Mouse (Mus musculus): ENCODE data around the gene Pacs2. TPM values are rescaled to one million over a fixed set of nuclear protein-coding genes. Genes with fewer than 3 reads are reported as not detected.

Pacs2 gene
- polyA plus RNA-seq, 1 experiment, result 27.0 TPM

DNA sequence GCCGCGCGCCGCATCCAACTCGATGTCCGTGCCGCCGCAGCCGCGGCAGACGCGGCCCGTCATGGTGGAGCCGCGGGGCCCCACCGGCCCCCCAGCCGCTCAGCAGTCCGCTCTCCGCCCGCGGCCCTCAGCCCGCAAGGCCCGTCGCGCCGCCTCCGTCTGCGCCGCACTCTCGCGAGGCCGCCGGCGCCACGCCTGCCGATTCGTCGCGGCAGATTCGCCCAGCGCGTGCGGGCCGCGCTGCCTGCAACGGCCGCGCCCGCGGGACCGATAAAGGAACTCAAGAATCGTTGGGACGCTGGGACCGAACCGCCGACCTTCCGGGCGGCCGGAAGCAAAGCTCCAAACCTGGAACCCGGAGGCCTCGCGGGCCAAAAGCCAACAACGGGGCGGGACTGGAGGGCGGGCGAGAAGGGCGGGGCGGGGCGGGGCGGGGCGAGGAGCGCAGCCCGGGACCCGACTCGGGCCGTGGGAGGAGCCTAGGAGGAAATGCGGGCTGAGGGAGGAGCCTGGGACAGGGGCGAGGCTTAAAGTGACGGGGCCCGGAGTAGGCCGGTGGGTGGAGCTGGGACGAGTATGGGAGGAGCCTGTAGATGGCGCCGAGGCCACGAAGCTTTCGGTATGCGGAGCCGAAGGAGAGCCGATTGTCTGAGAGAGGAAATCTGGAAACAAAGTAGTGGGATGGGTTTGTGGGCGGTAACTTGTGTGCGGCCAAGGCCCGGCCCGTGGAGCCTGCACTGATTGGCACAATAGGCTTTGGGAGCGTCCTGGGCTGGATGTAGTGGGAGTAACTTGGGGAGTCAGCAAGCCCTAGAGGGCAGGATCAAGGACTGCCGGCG, 13.8 kb upstream of the Pacs2 start, which contains the start of gene Brf1:
TSS of gene Brf1 (minus strand) at position 411 of the 839 bp plus-strand sequence.
- WGBS, result under 1% methylated on average over 95 of the region's 96 CpGs
- Histone ChIP-seq H3K27ac (ENCODE audit: insufficient read depth, low read depth, low read length) (peak within 1 kb of the TSS; percentile 97), H3K4me1 (ENCODE audit: control insufficient read depth, insufficient read depth, insufficient read length, low read length) (peaks cover 1% of the 10 kb centered on the region; the same call in 1 of the 2 replicates), H3K4me3 (ENCODE audit: low read depth, low read length) (peak within 1 kb of the TSS; percentile 99), H3K36me3 (ENCODE audit: control insufficient read depth, insufficient read depth, low read length) (no peaks in the 10 kb centered on the region), H3K27me3 (ENCODE audit: control insufficient read depth, insufficient read depth, low read length) (no peaks in the 10 kb centered on the region)
- TF ChIP-seq CTCF (IDR thresholded peaks at IDR 0.05; ENCODE audit: extremely low read depth, insufficient read length, insufficient replicate concordance, low read depth, low read length), result peak; percentile 5; the same call in 1 of the 2 replicates
- peak; percentile 65 for TF ChIP-seq POLR2A (IDR thresholded peaks at IDR 0.05; ENCODE audit: low read depth, low read length)

DNA sequence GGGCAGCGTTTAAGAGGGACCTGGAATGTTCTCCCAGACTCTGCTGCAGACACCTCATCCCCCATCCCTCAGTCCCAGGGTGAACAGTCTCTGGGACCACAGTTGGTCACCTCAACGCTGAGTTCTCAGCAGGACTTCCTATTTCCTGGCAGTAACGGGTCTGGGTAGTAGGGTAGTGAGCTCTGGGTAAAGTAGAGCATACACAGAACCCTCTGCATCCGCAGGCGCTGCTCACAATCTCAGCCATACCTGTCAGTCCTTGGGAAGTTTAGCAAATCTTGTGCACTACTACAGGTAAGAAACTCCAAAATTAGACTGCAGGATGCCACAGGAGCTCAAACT, 13.2 kb upstream of the Pacs2 start:
- TF ChIP-seq CTCF (IDR thresholded peaks at IDR 0.05; ENCODE audit: extremely low read depth, insufficient read length, insufficient replicate concordance, low read depth, low read length), result no peak
- TF ChIP-seq POLR2A (IDR thresholded peaks at IDR 0.05; ENCODE audit: low read depth, low read length), result no peak; the same call in 1 of the 2 replicates
- Histone ChIP-seq H3K36me3 (ENCODE audit: control insufficient read depth, insufficient read depth, low read length) (no peaks in the 10 kb centered on the region), H3K4me3 (ENCODE audit: low read depth, low read length) (peak overlapping the region; percentile 63), H3K4me1 (ENCODE audit: control insufficient read depth, insufficient read depth, insufficient read length, low read length) (peaks cover 1% of the 10 kb centered on the region; the same call in 1 of the 2 replicates), H3K27me3 (ENCODE audit: control insufficient read depth, insufficient read depth, low read length) (no peaks in the 10 kb centered on the region), H3K27ac (ENCODE audit: insufficient read depth, low read depth, low read length) (peak overlapping the region; percentile 43)
- WGBS, result 2% methylated on average over 5 of the region's 5 CpGs

DNA sequence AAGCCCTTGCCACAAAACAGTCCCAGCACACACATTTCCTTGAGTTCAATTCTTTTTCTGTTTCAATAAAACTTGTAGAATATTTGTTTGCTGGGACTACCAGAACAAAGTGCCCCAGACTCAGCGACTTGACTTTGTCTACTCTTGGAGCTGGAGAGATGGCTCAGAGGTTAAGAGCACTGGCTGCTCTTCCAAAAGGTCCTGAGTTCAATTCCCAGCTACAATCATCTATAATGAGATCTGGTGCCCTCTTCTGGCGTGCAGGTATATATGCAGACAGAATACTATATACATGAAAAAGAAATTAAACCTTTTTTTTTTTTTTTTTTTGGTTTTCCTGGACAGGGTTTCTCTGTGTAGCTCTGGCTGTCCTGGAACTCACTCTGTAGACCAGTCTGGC, 11.6 kb upstream of the Pacs2 start:
- WGBS, result 51% methylated on average over 2 of the region's 2 CpGs
- Histone ChIP-seq H3K36me3 (ENCODE audit: control insufficient read depth, insufficient read depth, low read length) (no peaks in the 10 kb centered on the region), H3K27ac (ENCODE audit: insufficient read depth, low read depth, low read length) (no peak overlapping the region), H3K4me1 (ENCODE audit: control insufficient read depth, insufficient read depth, insufficient read length, low read length) (peaks cover 1% of the 10 kb centered on the region; the same call in 1 of the 2 replicates), H3K4me3 (ENCODE audit: low read depth, low read length) (no peak overlapping the region), H3K27me3 (ENCODE audit: control insufficient read depth, insufficient read depth, low read length) (no peaks in the 10 kb centered on the region)
- TF ChIP-seq CTCF (IDR thresholded peaks at IDR 0.05; ENCODE audit: extremely low read depth, insufficient read length, insufficient replicate concordance, low read depth, low read length), result no peak
- no peak for TF ChIP-seq POLR2A (IDR thresholded peaks at IDR 0.05; ENCODE audit: low read depth, low read length)

DNA sequence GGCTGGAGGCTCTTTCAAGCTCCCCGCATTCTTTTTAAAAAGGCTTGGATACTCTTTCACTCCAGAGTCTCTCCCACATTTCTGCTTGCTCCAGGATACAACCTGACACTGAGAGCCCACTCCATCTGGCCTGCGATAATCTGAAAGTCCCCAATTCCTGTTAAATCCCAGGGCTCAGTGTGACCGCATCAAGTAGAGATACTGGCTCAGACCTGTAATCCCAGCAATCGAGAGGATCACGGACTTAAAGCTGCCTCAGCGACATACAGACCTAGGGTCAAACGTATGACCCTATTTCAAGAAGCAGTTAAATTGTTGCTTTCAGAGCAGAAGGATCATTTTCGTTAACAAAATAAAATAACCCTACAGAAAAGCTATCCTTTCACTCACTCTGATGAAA, 10.3 kb upstream of the Pacs2 start:
- Histone ChIP-seq H3K4me3 (ENCODE audit: low read depth, low read length) (no peak overlapping the region), H3K4me1 (ENCODE audit: control insufficient read depth, insufficient read depth, insufficient read length, low read length) (peaks cover 1% of the 10 kb centered on the region; the same call in 1 of the 2 replicates), H3K27ac (ENCODE audit: insufficient read depth, low read depth, low read length) (no peak overlapping the region), H3K27me3 (ENCODE audit: control insufficient read depth, insufficient read depth, low read length) (no peaks in the 10 kb centered on the region), H3K36me3 (ENCODE audit: control insufficient read depth, insufficient read depth, low read length) (no peaks in the 10 kb centered on the region)
- 89% methylated on average over 8 of the region's 8 CpGs for WGBS
- no peak for TF ChIP-seq POLR2A (IDR thresholded peaks at IDR 0.05; ENCODE audit: low read depth, low read length)

DNA sequence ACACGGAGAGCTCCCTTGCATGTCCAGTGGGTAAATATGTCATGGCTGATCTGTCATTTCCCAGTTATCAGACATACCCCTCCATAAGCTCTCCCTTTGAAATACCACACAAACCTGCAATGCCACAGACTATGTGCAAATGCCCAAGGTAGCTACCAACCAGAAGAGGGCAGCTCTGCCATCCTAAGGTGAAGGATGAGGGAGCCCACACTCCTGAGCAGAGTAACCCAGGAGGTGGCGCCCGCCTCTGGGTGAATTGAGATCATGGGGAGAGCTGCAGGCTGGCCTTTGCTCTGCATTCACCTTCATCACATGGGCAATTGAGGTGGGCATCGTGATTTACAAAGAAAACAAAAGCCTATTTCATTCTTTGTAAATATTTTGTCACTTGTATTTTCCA, 9.3 kb upstream of the Pacs2 start:
- no peaks in the 10 kb centered on the region for H3K36me3 ChIP-seq (ENCODE audit: control insufficient read depth, insufficient read depth, low read length)
- H3K4me1 ChIP-seq (ENCODE audit: control insufficient read depth, insufficient read depth, insufficient read length, low read length), result no peaks in the 10 kb centered on the region
- no peak overlapping the region for H3K27ac ChIP-seq (ENCODE audit: insufficient read depth, low read depth, low read length)
- no peak for TF ChIP-seq POLR2A (IDR thresholded peaks at IDR 0.05; ENCODE audit: low read depth, low read length)
- peak; percentile 67; the same call in 1 of the 2 replicates for TF ChIP-seq CTCF (IDR thresholded peaks at IDR 0.05; ENCODE audit: extremely low read depth, insufficient read length, insufficient replicate concordance, low read depth, low read length)
- H3K4me3 ChIP-seq (ENCODE audit: low read depth, low read length), result no peak overlapping the region
- WGBS, result 10% methylated on average over 4 of the region's 4 CpGs
- H3K27me3 ChIP-seq (ENCODE audit: control insufficient read depth, insufficient read depth, low read length), result no peaks in the 10 kb centered on the region

DNA sequence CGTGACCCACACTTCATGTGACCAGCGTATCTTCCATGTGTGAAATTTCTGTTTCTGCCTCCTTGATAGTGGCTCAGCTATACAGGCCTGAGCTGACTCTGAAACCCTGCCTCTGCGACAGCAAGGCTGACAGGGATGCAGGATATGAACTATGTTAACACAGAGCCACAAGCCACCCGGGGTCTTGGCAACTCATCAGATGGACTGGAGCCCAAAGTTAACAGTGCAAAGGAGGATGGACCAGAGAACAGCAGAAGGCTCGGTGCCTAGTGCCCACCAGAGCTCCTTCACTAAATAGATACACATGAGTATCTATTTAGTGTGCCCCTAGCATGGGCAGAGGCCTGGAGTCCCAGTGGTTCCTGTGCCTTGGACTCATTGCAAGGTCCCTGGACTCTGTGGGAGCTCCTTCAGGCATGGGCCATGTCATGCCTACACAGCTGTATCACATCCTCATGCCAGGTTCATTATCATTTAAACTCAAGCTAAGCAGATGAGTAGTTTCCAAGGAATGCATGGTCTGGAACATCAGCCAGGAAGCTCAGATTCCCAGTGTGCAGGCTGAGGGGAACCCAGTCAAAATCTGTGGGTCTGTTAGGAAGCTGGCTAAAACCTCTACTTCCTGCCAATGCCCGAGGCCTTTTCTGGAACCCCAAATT, 2.5 kb upstream of the Pacs2 start:
- 78% methylated on average over 6 of the region's 6 CpGs for WGBS
- H3K4me1 ChIP-seq (ENCODE audit: control insufficient read depth, insufficient read depth, insufficient read length, low read length), result peaks cover 16% of the 10 kb centered on the region
- no peak overlapping the region for H3K4me3 ChIP-seq (ENCODE audit: low read depth, low read length)
- H3K27me3 ChIP-seq (ENCODE audit: control insufficient read depth, insufficient read depth, low read length), result no peaks in the 10 kb centered on the region
- TF ChIP-seq CTCF (IDR thresholded peaks at IDR 0.05; ENCODE audit: extremely low read depth, insufficient read length, insufficient replicate concordance, low read depth, low read length), result no peak
- H3K36me3 ChIP-seq (ENCODE audit: control insufficient read depth, insufficient read depth, low read length), result no peaks in the 10 kb centered on the region
- H3K27ac ChIP-seq (ENCODE audit: insufficient read depth, low read depth, low read length), result no peak overlapping the region; the same call in 1 of the 2 replicates

DNA sequence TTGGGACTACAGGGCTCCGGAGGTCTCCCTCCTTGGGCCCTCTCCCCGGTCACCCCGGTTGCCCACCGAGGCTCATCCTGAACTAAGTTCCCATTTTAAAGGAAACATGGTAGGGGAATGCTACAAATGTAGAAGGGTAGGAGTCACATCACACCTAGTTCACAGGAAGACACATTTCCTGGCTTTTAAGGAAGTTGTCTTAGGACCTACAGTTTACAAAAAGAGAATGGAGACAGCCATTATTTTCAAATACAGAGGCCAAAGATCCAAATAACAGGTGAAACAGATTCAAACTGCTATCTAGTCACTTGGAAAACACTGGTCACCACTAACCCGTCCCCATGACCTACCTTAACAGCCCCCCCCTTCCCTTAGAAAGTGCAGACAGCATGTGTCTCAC, 1.9 kb upstream of the Pacs2 start:
- no peaks in the 10 kb centered on the region for H3K36me3 ChIP-seq (ENCODE audit: control insufficient read depth, insufficient read depth, low read length)
- H3K27me3 ChIP-seq (ENCODE audit: control insufficient read depth, insufficient read depth, low read length), result no peaks in the 10 kb centered on the region
- WGBS, result 76% methylated on average over 5 of the region's 5 CpGs
- TF ChIP-seq CTCF (IDR thresholded peaks at IDR 0.05; ENCODE audit: extremely low read depth, insufficient read length, insufficient replicate concordance, low read depth, low read length) (no peak), POLR2A (IDR thresholded peaks at IDR 0.05; ENCODE audit: low read depth, low read length) (no peak)
- peaks cover 20% of the 10 kb centered on the region for H3K4me1 ChIP-seq (ENCODE audit: control insufficient read depth, insufficient read depth, insufficient read length, low read length)
- no peak overlapping the region for H3K4me3 ChIP-seq (ENCODE audit: low read depth, low read length)
- no peak overlapping the region; the same call in 1 of the 2 replicates for H3K27ac ChIP-seq (ENCODE audit: insufficient read depth, low read depth, low read length)
